Mouse (Mus musculus): ENCODE measurements around the gene Flnb.

GRCm38 (mm10) chr14:7964219-7964889 lies 146.6 kb downstream of the Flnb start:
- no peak for TF ChIP-seq GATA1 (IDR thresholded peaks at IDR 0.05; ENCODE audit: borderline replicate concordance, low read length)
- TF ChIP-seq FLI1 (IDR thresholded peaks at IDR 0.05; ENCODE audit: low read length), result no peak

Measured in megakaryocyte, embryonic 14.5 days (primary cell).